Mouse (Mus musculus): ENCODE data around the gene Gm37240.
"Not testable (repeated sequence)": the region's sequence is repeated elsewhere in the genome, so short reads cannot be mapped to it uniquely, and the experiment has no call there.

Gene Gm37240

DNA sequence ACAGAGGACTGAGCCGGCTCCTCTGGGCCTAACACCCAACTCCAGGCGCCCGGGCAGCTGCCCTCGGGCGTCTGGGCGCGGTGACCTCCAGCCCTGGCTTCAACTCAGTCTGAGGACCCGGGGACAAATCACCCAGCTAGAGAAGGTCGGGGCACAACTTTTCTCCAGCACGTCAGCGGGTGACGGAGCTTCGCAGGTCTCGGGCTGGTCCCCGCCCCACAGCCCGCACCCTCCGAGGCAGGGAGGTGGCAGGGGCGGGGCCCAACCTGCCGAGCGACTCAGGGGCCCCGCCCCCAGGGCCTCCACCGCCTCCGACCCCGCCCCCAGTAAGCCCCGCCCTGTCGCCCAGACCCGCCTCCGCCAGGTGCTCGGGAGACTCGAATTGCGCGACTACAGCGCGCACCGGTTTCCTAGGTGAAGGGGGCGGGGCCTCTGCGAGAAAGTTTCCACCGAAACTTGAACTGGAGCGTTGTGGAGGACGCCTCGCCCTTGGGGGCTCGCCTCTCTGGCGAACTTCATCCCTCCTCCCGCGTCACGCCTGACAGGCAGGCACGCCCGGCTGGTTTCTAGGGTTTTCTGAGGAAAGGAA lies at the start of gene Gm37240, which contains the start of gene Glt28d2:
Gene Gm37240 (minus strand): TSS at position 280 of the 589 bp plus-strand sequence.
Gene Glt28d2 (minus strand): TSS at position 278 of the 589 bp plus-strand sequence.
- peak; percentile 23 to 26 for DNase-seq (ENCODE audit: low spot score in 2 of 2)

DNA sequence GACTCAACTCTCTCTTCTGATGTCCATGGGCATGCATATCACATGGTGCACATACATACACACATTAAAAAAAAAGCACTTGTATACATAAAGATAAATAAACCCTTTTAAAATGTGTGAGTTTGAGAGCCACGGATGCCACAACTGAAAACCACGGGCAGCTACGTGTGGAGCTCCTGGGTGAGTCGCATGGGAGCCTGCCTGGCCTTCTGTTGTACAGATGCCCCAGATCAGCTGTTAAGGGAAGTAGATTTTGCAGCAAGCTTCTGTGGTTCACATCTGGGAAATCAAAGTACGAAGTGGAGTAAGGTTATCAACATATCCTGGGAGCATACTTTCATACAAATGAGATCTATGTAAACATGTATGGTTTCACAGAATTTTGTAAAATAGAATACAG lies 46.3 kb upstream of the Gm37240 start:
- no peak for DNase-seq (ENCODE audit: low spot score in 2 of 2)

DNA sequence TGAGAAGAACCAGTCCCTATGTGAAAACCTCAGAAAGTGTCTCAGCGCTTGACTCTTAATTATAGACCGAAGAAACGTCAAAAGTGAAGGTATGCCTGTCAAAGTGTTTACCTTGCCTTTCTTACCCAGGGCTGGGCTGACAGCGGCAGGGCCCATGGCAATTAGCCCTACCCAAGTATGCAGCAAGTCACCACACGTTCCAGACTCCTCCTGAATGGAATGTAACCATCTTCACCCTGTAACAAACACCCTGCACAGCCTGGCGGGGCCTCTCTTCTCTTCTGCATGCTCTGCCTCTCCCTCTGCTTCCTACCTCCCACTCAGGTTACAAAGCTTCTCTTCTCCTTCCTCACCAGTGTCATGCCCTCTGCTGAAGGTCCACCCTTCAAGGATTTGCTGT lies 44.5 kb upstream of the Gm37240 start:
- no peak for DNase-seq (ENCODE audit: low spot score in 2 of 2)

DNA sequence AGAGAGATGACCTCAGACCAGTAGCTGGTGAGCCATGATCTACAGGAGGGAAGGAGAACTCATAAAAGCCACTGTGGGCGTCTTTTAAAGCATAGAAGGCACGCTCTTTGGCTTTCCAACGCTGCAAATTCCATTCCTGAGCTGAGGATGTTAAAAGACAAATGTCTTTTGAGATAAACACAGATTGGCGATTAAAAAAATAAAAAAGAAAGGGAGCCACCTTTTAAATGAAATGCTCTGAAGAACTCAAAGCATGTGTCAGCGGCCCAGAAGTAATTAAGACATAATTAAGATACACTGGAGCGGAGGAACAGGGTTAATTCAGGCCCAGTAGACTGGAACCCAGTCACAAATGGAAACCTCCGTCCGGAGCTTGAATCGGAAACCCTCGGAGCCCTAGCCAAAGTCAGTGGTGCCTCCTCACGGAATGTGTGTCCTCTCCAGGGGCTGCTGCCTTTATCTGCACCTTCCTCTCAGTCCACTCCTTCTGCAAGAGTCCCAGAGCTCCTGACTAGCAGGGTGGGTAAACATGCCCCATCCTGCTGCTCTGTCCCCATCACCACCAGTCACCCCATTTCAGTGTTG lies 43.4 kb upstream of the Gm37240 start:
- no peak for DNase-seq (ENCODE audit: low spot score in 2 of 2)

DNA sequence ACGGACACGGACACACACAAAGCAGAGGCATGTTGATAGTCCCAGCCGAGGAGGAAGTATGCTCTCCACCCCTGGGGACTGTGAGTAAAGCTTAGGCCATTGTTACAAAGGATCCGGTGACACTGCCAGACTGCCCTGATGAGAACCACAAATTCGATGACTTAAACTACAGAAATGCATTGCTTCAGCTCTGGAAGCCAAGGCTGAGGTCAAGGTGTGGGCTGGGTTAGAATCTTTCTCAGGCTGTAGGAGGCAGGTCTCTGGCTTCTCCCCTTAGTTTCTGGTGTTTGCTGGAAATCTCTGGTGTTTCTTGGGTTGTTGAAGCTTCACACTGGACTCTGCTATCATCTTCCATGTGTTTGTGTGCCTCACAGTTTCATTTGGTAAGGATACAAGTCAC lies 42.4 kb upstream of the Gm37240 start:
- no peak for DNase-seq (ENCODE audit: low spot score in 2 of 2)

DNA sequence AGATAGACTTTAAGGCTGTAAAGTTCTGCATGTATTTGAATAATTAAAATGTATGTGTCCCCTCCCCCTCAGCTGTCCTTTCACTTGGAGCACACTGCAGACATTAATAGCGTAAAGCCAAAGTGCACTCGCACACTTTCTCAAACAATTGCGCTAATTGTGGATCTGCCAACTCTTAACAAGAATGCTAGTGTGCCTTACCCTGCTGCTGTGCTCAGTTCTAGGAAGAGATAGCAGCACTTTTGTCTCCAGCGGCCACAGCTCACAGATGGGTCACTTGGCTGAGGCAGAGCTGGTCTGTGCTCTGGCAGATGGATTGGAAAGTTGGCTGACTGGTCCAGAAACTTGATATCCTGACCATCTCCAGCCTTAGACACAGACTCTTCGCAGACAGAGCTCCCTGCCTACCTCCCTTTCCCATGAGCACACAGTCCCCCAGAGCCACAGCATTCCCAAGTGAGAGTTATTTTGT lies 40.9 kb upstream of the Gm37240 start:
- DNase-seq (ENCODE audit: low spot score in 2 of 2), result no peak

DNA sequence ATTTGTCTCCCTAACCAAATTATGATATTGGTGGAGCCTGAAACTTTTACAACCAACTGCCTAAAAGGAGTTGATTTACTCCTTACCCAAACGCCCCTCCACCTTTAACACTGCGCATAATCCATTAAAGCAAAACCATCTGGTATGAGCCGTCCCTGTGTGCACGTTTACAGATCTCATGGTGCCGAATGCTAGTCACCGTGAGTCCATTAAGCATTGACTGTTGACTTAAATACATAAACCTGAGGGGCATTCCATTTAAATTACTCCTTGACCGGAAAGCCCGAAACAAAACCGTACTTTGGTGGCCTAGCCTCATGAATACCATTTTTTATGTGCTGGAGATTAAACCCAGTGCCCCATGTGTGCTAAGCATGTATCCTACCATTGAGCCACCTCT lies 40.0 kb upstream of the Gm37240 start:
- DNase-seq (ENCODE audit: low spot score in 2 of 2), result no peak

DNA sequence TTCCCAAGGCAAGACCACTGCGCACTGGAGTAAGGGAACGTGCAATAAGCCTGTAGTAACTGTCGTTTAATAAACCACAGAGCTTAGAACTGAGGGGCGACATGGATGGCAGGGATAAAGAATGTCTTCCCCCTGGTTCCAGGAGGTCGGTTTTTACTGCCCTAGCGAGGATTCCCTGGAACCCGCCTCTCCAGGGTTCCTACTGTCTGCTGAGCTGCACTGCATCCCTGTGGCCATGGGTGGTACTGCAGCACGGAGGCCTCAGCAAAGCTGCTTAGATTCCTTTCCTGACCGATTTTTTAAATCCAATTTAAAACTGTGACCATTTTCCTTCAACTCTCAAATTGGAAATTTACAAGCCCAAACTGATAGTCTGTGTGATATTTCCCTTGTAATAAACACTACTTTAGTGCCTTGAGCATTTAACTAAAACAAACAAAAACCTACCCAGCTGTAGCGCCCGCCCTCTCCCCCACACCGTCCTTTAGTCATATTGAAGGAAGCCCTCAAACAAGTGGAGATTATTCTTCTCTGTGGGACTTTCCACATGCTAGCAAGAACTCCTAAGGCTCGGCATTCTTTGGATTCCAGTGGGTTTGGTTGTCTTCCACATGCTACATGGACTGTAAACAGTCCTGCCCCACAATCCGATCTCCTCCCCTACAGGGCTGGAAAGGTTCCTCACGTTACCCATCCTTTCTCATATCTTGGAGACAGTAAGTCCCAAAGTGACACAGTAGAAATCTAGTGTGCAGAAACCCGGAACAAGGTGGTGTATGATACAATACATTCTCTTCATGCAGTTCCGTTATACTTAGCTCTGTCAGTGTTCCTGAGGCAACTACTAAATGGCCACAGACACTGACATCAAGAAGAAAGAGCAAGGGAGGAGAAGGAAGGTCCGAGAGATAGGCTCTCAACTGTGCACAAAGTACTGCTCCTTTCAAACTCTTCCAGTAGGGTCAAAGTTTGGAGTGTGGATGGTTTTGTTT lies 36.9 kb upstream of the Gm37240 start:
- peak; percentile 78 to 83 for DNase-seq (ENCODE audit: low spot score in 2 of 2)

DNA sequence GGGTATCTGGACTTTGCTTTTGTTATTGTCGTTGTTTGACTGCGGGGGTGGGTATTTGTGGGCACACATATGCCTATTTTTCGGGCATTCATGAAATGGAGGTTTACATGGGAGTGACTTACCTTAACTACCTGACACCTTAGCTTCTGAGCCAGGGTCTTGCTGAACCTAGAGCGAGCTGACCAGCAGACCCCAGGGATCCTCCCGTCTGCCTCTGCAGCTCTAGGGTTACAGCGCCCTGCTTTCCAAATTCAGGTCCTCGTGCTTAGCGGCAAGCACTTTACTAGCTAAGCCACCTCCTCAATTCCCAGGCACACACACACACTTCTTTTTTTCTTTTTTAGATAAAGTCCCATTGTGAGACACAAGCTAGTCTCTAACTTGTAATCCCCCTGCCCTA lies 36.0 kb upstream of the Gm37240 start:
- DNase-seq (ENCODE audit: low spot score in 2 of 2), result no peak

DNA sequence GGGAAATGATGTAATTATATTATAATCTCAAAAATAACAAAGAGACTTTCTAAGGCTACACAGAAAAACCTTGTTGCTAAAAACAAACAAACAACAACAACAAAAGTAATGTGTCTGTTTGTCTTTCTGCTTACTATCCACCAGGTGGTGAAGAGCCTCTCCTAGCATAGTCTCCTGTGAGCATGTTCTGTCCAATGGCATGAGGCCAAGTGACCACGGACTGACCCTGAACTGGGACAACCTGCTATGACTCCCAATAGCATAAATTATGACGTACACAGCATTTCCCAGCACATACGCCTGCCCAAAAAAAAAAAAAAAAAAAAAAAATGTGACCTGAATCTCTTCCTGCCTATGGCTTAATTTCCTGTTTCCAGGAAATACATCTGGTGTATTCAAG lies 35.0 kb upstream of the Gm37240 start:
- no peak for DNase-seq (ENCODE audit: low spot score in 2 of 2)

DNA sequence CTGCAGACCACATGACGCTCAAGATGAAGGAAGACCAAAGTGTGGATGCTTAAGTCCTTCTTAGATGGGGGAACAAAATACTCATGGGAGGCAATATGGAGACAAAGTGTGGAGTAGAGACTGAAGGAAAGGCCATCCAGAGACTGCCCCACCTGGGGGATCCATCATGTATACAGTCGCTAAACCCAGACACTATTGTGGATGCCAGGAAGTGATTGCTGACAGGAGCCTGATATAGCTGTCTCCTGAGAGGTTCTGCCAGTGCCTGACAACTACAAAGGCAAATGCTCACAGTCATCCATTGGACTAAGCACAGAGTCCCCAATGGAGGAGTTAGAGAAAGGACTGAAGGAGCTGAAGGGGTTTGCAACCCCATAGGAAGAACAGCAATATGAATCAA lies 33.4 kb upstream of the Gm37240 start:
- DNase-seq (ENCODE audit: low spot score in 2 of 2), result not testable (repeated sequence)

DNA sequence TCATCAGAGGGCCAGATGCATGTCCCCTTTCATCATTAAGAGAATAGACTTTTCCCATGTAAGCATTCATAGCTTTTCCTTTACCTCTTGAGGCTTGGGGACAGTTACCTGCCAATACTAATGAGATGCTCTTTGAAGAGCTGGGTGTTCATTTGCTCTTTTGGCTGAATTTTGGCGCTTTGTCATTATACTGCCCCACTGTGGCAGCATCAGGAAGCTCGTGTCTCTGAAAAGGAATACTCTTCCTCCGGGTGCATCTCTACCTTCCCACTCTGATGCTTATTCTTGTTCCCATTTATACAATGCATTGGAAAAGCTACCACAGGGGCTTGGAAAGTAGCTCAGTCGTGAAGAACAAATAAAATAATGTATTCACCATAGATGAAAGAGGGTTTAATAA lies 30.3 kb upstream of the Gm37240 start:
- peak in 1 of 2 experiments; percentile 51 for DNase-seq (ENCODE audit: low spot score in 2 of 2)

DNA sequence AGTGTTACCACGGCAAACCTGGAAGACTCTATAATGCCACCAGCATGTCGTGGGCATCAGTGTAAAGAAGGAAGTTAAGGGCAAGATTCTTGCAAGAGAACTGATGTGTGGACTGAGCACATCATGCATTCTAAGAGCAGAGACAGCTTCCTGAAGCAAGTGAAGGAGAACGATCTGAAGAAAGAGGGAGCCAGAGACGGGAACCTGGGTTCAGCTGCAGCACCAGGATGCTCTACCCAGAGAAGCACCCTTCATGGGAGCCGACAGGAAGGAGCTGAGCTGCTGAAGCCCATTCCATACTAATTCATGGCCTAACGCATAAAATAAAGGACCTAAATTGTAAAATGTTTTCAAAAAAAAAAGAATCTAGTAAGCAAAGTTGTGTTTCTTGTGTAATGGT lies 27.5 kb upstream of the Gm37240 start:
- DNase-seq (ENCODE audit: low spot score in 2 of 2), result no peak

DNA sequence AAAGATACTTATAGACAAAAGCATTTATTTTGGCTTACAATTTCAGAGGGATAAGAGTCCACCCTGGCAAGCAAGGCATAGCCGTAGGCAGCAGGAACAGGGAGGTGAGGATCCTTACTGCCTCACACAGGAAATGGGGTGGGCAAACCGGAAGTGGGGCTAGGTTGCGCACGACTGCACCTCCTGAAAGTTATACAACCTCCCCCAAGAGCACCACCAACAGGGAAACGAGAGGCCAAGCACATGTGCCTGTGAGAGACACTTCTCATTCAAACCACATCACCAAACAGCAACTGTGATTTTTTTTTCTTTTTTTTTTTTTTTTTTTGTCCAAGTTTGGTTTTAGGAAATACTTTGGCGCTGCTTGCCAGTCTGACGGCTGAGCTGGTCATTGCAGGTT lies 19.8 kb upstream of the Gm37240 start:
- no peak for DNase-seq (ENCODE audit: low spot score in 2 of 2)

DNA sequence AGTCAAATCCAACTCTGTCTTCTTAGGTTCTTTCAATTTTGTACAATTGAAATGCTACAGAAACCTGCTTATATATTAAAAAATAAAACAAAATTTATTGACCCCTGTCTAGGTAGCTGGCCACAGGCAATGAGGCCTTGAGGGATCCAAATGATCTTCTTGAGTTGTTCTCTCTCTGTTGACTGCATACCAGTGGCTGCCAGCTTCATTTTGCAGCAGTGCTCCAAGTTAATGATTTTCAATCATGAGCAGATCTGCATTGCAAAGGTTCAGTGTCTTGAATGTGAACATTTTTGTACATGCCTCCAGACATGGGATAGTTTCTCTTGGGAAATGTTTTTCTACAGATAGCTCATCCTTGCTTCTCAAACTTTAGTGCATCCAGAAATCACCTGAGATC lies 17.1 kb upstream of the Gm37240 start:
- DNase-seq (ENCODE audit: low spot score in 2 of 2), result no peak

DNA sequence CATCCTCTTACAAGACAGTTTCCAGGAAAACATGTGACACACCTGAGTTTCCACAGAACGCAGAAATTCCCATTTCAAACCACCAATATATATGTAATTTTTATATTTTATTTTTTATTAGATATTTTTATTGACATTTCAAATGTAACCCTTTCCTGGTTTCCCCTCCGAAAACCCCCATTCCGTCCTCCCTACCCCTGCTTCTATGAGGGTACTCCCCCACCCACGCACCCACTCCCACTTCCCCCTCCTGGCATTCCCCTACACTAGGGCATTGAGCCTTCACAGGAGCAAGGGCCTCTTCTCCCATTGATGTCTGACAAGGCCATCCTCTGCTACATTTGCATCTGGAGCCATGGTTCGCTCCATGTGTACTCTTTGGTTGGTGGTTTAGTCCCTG lies 7.7 kb upstream of the Gm37240 start:
- DNase-seq (ENCODE audit: low spot score in 2 of 2), result no peak

DNA sequence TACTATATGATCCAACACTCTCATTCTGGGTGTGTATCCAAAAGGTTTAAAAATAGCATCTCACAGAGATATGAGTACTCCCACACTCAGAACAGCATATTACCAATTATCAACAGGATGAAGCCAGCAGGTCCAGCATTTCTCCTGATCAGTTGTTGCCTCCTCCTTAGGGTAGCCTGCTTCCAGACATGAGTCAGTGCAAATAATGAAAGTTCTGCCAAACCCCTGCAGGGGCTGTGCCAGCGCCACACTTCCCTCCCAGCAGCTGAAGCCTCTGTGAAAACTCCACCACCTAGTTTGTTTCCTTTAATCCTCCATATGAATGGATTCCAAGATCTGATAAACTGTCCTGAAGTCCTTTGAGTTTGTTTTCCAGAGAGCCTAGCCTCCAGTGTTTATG lies 4.3 kb upstream of the Gm37240 start:
- no peak for DNase-seq (ENCODE audit: low spot score in 2 of 2)

DNA sequence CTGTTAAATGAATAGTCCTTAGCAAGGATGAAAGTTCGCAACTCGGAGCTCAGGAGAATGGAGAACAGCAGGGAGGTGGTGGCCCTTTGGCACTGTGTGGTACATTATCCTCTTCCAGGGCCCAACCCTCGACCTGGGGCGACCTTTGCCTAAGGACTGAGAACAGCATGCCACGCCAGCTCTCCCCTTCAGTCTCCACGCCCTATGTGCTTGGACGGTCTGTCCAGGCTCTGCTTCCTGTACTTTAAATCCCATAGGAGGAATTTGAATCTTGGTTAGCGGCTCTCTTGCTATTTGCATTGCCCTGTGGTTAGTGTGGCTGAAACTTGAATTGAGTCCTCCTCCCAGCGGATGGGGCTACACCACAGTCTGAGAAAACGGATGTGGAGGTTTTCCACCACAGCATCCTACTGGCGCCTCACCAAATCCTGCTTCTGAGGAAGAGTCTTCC lies 928 bp upstream of the Gm37240 start:
- DNase-seq (ENCODE audit: low spot score in 2 of 2), result peak in 1 of 2 experiments; percentile 9

DNA sequence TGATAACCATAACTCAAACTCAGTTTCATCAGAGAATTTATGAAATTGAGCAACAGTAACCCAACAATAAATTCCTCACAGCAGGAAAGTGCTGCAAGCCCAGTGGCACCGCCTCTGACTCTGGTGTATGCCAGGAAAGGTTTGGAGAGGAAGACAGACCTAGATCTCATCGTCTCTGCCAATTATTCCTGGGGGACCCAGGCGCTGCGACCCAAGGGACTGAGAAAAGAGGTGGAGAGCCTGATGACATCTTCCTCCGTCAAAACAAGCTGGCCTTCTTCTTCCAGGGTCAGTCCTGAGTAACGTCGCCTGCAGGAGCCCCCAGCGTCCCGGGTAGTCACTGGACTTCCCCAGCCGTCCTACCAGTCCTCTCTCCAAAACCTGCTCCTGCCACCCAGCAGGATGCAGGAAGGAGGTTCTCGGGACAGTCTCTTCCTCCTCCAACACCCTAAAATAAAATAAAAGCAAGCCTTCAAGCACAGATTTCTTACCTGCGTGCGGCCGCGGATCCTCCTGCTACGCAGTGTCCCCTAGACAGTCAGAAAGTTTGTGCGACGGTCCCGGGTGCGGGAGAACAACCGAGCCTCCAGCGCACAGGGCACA lies 581 bp downstream of the Gm37240 start:
- DNase-seq (ENCODE audit: low spot score in 2 of 2), result no peak

DNA sequence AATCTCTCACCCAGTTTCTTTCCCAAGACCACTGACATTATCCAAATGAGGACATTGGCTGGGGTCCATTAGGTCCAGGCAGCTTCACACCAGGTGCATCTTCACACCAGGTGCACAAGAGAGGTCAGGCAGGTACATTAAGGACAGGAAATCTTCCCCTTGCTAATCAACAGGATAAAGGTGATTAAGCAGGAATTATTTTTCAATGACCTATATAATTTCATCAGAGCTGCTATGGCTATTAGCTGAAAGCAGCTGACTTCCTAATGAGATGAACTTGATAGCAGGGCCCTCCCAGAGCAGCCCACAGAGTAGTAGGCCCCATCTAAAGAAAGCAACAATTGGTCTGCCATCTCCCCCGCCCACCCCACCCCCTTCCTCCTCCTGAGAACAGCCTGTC lies 1.4 kb downstream of the Gm37240 start:
- no peak for DNase-seq (ENCODE audit: low spot score in 2 of 2)

DNA sequence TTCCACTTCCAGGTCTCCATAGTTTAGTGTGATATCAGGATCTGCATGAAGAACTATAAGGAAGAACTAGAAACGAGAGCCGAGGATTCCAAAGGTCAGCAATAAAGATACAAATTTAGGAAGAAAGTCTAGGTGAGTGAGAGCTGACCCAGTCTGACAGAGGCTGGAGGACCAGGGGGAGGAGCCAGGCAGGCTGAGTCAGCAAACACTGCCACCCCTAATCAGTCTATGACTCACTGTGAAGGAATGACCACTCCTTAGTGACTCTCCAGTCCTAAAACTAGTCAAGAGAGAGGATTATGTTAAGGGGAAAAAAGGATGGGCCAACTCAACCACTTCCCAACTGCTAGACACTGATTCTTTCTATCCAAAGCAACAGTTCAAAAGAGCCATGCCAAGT lies 6.6 kb downstream of the Gm37240 start:
- no peak for DNase-seq (ENCODE audit: low spot score in 2 of 2)

DNA sequence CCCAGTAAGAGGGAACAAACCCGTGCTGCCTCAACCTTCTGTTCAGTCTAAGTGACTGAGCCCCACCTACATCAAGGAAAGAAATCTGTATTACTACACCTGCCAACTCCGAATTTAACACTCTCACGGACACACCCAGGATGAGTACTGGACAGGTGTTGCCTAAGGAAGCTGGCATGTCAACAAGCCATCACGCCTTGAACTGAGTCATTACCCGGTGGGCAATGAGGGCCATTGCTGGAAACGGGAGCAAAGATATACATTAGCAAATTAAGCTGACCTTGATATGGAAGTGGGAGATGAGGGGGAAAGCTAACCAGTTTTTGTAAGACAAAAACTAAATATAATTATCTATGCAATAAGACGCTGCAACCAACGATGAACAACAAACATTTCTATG lies 7.2 kb downstream of the Gm37240 start:
- no peak for DNase-seq (ENCODE audit: low spot score in 2 of 2)

Measured in cerebellum, postnatal 4 days (tissue).